Mouse (Mus musculus) forebrain, postnatal 0 days (tissue): ENCODE measurements around the gene Gpc3. TPM values are rescaled to one million over a fixed set of nuclear protein-coding genes. Genes with fewer than 3 reads are reported as not detected.

Experiments
- ATAC-seq: fragments of 200-750 bp; cut with Nextera tagmentation; 2 replicates; pipeline ENCODE4 v1.8.0; 2017; ENCODE audit warnings: mild to moderate bottlenecking, moderate library complexity
- DNase-seq: peaks from one replicate; pipeline ENCODE4 v3.0.0-alpha.2; 2015
- H3K27ac ChIP-seq: fragments of 300-500 bp; sonication (generic); 2 replicates; pipeline ENCODE4 v1.5.1; 2014; ENCODE audit warnings: low read depth, mild to moderate bottlenecking, antibody characterized with exemption, low read length, moderate library complexity, mixed read lengths
- H3K27me3 ChIP-seq: fragments of 300-500 bp; sonication (generic); 2 replicates; pipeline ENCODE4 v1.6.1; 2014; ENCODE audit warnings: mild to moderate bottlenecking, low read length, mixed read lengths; ENCODE audit not compliant: insufficient read depth
- H3K36me3 ChIP-seq: fragments of 300-500 bp; sonication (generic); 2 replicates; pipeline ENCODE4 v1.6.1; 2014; ENCODE audit warnings: mild to moderate bottlenecking, moderate library complexity; ENCODE audit not compliant: insufficient read depth
- H3K4me1 ChIP-seq: fragments of 300-500 bp; sonication (generic); 2 replicates; pipeline ENCODE4 v1.6.1; 2014; ENCODE audit warnings: antibody characterized with exemption; ENCODE audit not compliant: insufficient read depth
- H3K4me2 ChIP-seq: fragments of 300-500 bp; sonication (generic); 2 replicates; pipeline ENCODE4 v1.6.1; 2014; ENCODE audit warnings: low read depth, mild to moderate bottlenecking, moderate library complexity
- H3K4me3 ChIP-seq: fragments of 300-500 bp; sonication (generic); 2 replicates; pipeline ENCODE4 v1.5.1; 2014; ENCODE audit warnings: low read depth, low read length, mixed read lengths
- H3K9ac ChIP-seq: fragments of 300-500 bp; sonication (generic); 2 replicates; pipeline ENCODE4 v1.6.1; 2014; ENCODE audit warnings: mild to moderate bottlenecking
- H3K9me3 ChIP-seq: fragments of 300-500 bp; sonication (generic); 2 replicates; pipeline ENCODE4 v1.6.1; 2016; ENCODE audit warnings: low read length
- CTCF ChIP-seq: sonication (generic); IDR thresholded peaks from 2 replicates; pipeline ENCODE4 v1.5.1; 2016; ENCODE audit warnings: antibody characterized with exemption, control low read depth, low read depth
- WGBS: fragments of 180-500 bp; shearing (Covaris S2); extraction: QIAGEN DNeasy Blood & Tissue Kit; methylation state at CpG from one replicate; pipeline ENCODE4 v1.1.7; 2014; 5-methylcytosine and 5-hydroxymethylcytosine counted together
- polyA plus RNA-seq: library from polyadenylated mRNA; unstranded; fragments of >200 nt; fragmentation: Nextera tagmentation; extraction: Ambion mirVana; gene quantifications from 2 replicates; pipeline ENCODE4 v1.2.1, GENCODE M21; 2015
- total RNA-seq: library from RNA; depleted of rRNA; stranded (reverse); fragments of >200 nt; gene quantifications from 2 replicates; pipeline ENCODE4 v1.2.3, GENCODE M21; 2014

Gpc3 gene
- total and polyA plus RNA-seq, 2 experiments from 2014 or later = 30.3 to 58.8 TPM

DNA sequence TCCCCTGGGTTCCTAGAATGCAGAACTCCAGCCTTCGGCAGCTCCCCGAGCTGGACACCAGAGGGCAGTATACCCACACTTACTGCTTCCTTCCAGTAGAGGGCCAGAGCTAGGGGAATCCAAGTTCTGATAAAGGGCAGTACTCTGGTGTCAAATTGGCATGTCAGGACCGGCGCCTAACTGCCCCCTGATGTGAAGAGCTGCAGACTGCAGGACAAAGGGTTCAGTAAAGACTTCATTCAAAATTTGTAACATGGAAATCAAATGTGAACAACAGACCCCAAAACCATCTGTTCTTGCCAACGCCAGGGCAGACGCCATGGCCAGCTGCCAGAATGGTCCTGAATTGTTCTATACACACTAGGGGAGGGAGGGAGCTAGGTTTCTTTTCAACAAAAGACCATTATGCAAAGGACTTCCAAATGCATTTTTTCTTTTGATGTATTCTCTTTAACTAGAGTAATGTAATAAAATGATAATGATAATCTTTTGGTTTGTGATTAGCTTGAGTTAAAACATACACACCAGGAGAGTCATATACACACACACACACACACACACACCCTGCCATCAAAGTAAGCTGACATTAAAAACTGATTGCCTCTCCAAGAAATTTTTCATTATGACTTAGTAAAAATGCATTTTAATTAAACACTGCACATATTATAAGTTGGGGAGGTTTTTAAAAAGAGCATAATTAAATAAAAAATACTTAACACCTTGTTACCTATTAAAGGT lies 160.1 kb downstream of the Gpc3 start:
- peak; percentile 96 for TF ChIP-seq CTCF
- ATAC-seq (peak; percentile 78), DNase-seq (peak; percentile 84)
- WGBS = 23% methylated on average over 6 of the region's 6 CpGs
- Histone ChIP-seq H3K4me2 (0 out of 2 replicates have a peak overlapping the region, but pooled peaks have one; percentile 10), H3K36me3 (no peaks in the 10 kb centered on the region), H3K9ac (no peak overlapping the region), H3K27ac (no peak overlapping the region), H3K9me3 (no peaks in the 10 kb centered on the region), H3K4me3 (no peak overlapping the region), H3K27me3 (no peaks in the 10 kb centered on the region), H3K4me1 (no peaks in the 10 kb centered on the region)

DNA sequence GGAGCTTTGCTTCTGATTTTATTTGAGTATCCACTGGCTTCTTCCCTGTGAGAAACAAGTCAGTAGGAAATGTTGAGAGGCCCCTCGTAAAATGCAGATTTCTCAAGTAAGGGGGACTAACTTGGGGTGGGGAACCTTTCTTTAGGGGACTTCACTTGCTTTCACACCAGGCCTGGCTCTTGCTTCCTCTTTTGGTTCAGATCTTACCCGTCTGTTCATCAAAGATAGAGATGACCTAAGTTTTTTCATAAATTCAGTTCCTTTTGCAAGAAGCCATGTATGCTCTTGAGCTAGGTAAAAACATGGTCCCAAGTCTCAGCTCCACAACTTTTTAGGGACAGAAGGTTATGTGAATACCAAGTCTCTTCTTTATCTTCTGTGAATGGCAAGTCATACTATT lies 164.6 kb downstream of the Gpc3 start:
- Histone ChIP-seq H3K36me3 (no peaks in the 10 kb centered on the region), H3K9me3 (no peaks in the 10 kb centered on the region), H3K27ac (no peak overlapping the region), H3K9ac (no peak overlapping the region), H3K4me3 (no peak overlapping the region), H3K4me1 (no peaks in the 10 kb centered on the region), H3K27me3 (no peaks in the 10 kb centered on the region), H3K4me2 (no peak overlapping the region)
- no peak for TF ChIP-seq CTCF
- ATAC-seq = no peak
- WGBS = 77% methylated on average over 2 of the region's 2 CpGs
- DNase-seq = no peak

DNA sequence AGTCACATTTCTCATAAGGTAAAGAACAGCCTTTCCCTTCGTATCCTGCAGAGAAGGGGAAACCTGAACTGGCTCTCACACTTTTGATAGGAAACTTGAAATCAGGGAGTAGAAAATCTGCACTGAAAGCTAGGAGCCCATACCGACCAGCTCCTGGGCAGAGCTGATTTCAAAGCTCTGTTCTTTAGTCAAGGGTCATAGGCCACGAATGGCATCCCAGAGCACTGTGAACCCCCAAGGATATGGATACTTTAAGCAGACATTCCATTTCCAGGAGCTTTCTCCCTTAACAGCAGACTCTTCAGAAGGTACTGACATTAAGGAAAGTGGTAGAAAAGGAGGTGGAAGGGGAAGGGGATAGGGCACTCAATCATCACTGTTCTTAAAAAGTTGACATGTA lies 165.3 kb downstream of the Gpc3 start:
- DNase-seq (no peak), ATAC-seq (no peak)
- WGBS = 49% methylated on average over 3 of the region's 3 CpGs
- no peaks in the 10 kb centered on the region for H3K9me3 ChIP-seq
- H3K27me3 ChIP-seq = no peaks in the 10 kb centered on the region
- TF ChIP-seq CTCF = no peak
- no peaks in the 10 kb centered on the region for H3K36me3 ChIP-seq
- H3K27ac ChIP-seq = no peak overlapping the region
- H3K4me2 ChIP-seq = no peak overlapping the region
- H3K9ac ChIP-seq = no peak overlapping the region
- H3K4me3 ChIP-seq = no peak overlapping the region
- no peaks in the 10 kb centered on the region for H3K4me1 ChIP-seq

DNA sequence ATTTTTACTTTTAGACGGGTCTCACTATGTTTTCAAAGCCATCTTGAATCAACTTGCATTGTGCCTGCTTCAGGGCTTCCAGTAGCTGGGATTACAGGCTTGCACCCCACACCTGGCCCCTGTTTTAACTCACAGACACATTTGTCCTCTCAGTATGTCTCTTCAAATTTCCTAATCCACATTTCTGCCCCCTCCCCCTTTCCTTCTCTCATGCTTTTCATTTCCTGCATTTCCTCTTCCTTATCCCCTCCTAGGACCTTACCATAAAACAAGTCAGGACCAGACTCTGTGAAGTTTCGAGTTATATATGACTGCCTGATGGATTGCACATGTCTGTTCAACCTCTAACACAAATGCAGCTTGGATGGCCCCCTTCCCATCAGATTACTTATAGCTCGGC lies 167.2 kb downstream of the Gpc3 start:
- Histone ChIP-seq H3K36me3 (no peaks in the 10 kb centered on the region), H3K4me1 (no peaks in the 10 kb centered on the region), H3K27me3 (no peaks in the 10 kb centered on the region), H3K4me3 (no peak overlapping the region), H3K9ac (no peak overlapping the region), H3K4me2 (no peak overlapping the region), H3K9me3 (no peaks in the 10 kb centered on the region), H3K27ac (no peak overlapping the region)
- ATAC-seq (no peak), DNase-seq (no peak)
- no peak for TF ChIP-seq CTCF
- 72% methylated on average over 3 of the region's 3 CpGs for WGBS

DNA sequence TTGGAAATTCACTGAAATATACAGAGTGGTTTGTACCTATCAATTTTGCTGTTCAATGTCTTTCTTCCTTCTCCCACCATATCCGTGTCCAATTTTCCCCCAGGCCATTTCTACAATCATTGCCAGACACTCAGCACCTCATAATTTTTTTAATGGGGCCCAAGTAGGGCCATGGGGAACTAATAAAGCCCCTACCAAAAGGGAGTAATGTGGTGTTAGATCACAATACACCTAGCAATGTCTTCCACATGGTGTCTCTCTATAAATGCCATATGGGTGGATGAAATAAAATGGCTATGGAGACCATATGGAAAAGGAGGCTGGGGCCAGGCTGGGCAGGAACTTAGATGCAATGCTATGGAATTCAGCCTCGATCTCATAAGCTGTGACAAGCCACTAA lies 168.8 kb downstream of the Gpc3 start:
- no peaks in the 10 kb centered on the region for H3K36me3 ChIP-seq
- H3K4me1 ChIP-seq = no peaks in the 10 kb centered on the region
- no peak for TF ChIP-seq CTCF
- H3K9me3 ChIP-seq = no peaks in the 10 kb centered on the region
- H3K27me3 ChIP-seq = no peaks in the 10 kb centered on the region
- ATAC-seq (no peak), DNase-seq (no peak)
- no peak overlapping the region for H3K9ac ChIP-seq
- no peak overlapping the region for H3K4me2 ChIP-seq
- no peak overlapping the region for H3K4me3 ChIP-seq
- 74% methylated on average over 2 of the region's 2 CpGs for WGBS
- no peak overlapping the region for H3K27ac ChIP-seq

DNA sequence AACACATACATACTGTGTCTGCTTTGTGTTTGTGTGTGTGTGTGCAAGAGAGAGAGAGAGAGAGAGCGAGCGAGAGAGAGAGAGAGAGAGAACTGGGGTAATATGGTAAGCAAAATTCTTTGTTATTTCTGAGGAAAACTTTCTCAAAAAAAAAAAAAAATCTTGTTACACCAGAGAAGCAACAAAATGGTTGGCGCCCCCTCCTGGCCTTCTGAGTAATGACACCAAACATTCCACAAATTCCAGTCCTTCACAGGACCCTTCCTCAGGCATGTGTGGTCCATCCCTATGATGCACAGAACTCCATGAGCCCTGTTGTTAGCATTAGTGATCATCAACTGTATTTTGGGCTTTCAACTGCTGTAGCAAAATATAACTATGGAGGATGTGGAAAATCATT lies 172.0 kb downstream of the Gpc3 start:
- Histone ChIP-seq H3K9ac (no peak overlapping the region), H3K4me1 (no peaks in the 10 kb centered on the region), H3K4me3 (no peak overlapping the region), H3K9me3 (no peaks in the 10 kb centered on the region), H3K4me2 (no peak overlapping the region), H3K36me3 (no peaks in the 10 kb centered on the region), H3K27me3 (no peaks in the 10 kb centered on the region), H3K27ac (no peak overlapping the region)
- DNase-seq = no peak
- TF ChIP-seq CTCF = 0 out of 2 replicates have a peak, but pooled peaks have one; percentile 8
- ATAC-seq = no peak
- 49% methylated on average over 3 of the region's 3 CpGs for WGBS

DNA sequence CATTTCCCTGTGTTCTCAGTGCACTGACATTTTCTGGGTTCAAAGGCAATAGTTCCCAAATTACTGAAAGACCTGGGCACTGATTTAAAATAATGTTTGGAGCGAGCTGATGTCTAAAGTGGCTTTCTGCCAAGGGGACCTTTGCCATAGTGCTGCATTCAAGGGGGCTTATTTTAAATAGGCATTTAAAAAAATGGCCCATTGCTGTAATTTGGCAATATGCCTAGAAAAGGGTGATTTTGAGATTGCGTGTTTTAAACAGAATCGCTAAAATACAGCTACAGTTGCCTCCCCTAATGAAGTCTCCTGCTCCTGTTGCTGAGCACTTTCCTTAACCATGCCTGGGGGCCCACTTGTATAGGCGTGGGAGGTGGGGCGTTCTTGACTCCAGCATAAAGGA lies 174.3 kb downstream of the Gpc3 start:
- TF ChIP-seq CTCF = no peak
- DNase-seq = no peak
- Histone ChIP-seq H3K4me2 (no peak overlapping the region), H3K4me1 (no peaks in the 10 kb centered on the region), H3K27ac (no peak overlapping the region), H3K9ac (no peak overlapping the region), H3K27me3 (no peaks in the 10 kb centered on the region), H3K9me3 (no peaks in the 10 kb centered on the region), H3K36me3 (no peaks in the 10 kb centered on the region), H3K4me3 (no peak overlapping the region)
- no peak for ATAC-seq
- 39% methylated on average over 5 of the region's 5 CpGs for WGBS
